In the genomic region with DNA sequence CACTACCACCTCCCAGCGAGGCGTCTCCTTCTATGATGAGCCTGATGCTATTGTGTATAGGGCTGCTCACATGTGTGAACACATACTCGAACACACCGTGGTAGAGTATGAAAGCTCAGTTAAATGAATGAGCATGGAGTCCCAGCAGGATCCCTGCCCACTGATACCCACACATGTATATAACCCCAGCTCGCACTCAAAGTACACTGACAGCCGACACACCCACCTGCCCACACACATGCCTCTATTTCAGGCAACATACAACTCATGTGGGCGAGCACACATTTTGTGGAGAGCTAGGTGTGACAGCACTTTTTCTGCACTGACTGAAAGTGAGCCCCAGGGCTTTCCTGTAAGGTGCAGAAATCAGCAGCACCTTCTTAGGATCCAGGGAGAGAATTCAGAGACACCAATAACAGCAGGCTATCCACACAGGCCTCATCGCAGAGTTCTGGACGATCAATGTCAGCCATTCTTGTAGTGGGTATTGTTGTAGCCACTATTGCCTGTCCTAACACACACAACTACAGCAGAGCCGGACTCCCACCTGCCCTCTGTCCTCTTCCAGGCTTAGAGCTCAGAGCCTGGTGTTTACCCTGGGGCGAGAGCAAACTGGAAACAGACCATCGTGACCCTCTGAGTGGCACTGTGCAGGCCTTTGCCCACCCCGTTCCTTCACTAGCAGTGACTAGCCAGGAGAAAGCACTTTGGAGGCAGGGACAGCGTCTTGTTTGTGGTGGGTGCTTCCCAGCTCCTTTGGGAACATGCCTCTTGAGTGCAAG, we compare ENCODE assay signal across 16 mouse cellular contexts. TPM values are rescaled to one million over a fixed set of nuclear protein-coding genes. Genes with fewer than 3 reads are reported as not detected.
DNase-seq lines count a peak whose midpoint lies in the region; ATAC-seq lines count a peak whose summit lies in the region.
"Had no signal": no experiment of that assay in that cellular context is flagged by ENCODE, and none has a peak within 500 bp of the region (broad histone marks: within the 10 kb centered on the region; RNA-seq: fewer than 3 reads in every experiment).

No protein-coding gene starts in this region.

- H3K36me3 ChIP-seq in kidney, embryonic 16.5 days (ENCODE audit: insufficient read depth, low read length): no peaks in the 10 kb centered on the region
- H3K36me3 ChIP-seq in liver, embryonic 13.5 days: no peaks in the 10 kb centered on the region

- no peaks in the 10 kb centered on the region for H3K9me3 ChIP-seq in kidney, embryonic 16.5 days (ENCODE audit: low read length)
- no peaks in the 10 kb centered on the region for H3K9me3 ChIP-seq in liver, embryonic 13.5 days (replicated peaks)
- H3K9me3 ChIP-seq: megakaryocyte, embryonic 14.5 days had no signal

- no peaks in the 10 kb centered on the region for H3K27me3 ChIP-seq in kidney, embryonic 16.5 days (ENCODE audit: insufficient read depth, low read length)
- peaks cover 10% of the 10 kb centered on the region for H3K27me3 ChIP-seq in liver, embryonic 13.5 days

- H3K27ac ChIP-seq in kidney, embryonic 16.5 days (ENCODE audit: low read length): no peak overlapping the region
- peak overlapping the region; percentile 21; the same call in 1 of the 2 replicates for H3K27ac ChIP-seq in liver, embryonic 13.5 days
- H3K27ac ChIP-seq: heart, adult 2 months had no signal

- H3K4me1 ChIP-seq in kidney, embryonic 16.5 days (ENCODE audit: insufficient read depth, low read length): peaks cover 13% of the 10 kb centered on the region
- no peaks in the 10 kb centered on the region for H3K4me1 ChIP-seq in liver, embryonic 13.5 days (replicated peaks)

- H3K4me2 ChIP-seq in kidney, embryonic 16.5 days (replicated peaks; ENCODE audit: low read depth, low read length): no peak overlapping the region
- H3K4me2 ChIP-seq in liver, embryonic 13.5 days: no peak overlapping the region
- H3K4me2 ChIP-seq: lung, embryonic 14.5 days had no signal

- H3K9ac ChIP-seq in kidney, embryonic 16.5 days (replicated peaks; ENCODE audit: low read length): 0 out of 2 replicates have a peak overlapping the region, but pooled peaks have one; percentile 25
- no peak overlapping the region for H3K9ac ChIP-seq in liver, embryonic 13.5 days
- H3K9ac ChIP-seq: lung, embryonic 14.5 days had no signal

- no peak for ATAC-seq in kidney, embryonic 16.5 days (ENCODE audit: low FRiP score, low TSS enrichment)
- ATAC-seq in liver, embryonic 13.5 days (ENCODE audit: low read depth): 0 out of 2 replicates have a peak, but pooled peaks have one; percentile 40
- ATAC-seq: activated CD4-positive, CD25-positive, alpha-beta regulatory T cell, adult 4 months had no signal

- no peak overlapping the region for H3K4me3 ChIP-seq in kidney, embryonic 16.5 days (ENCODE audit: low read length)
- H3K4me3 ChIP-seq in liver, embryonic 13.5 days (replicated peaks): no peak overlapping the region
- H3K4me3 ChIP-seq: heart, adult 2 months; megakaryocyte, embryonic 14.5 days had no signal

- WGBS in kidney, embryonic 16.5 days: 78% methylated on average over 14 of the region's 14 CpGs
- 67% methylated on average over 14 of the region's 14 CpGs for WGBS in liver, embryonic 13.5 days (ENCODE audit: insufficient replicate concordance)

- DNase-seq in kidney, adult 8-10 months: no peak
- peak; percentile 74 to 81 for DNase-seq in right cerebral cortex, adult 2 months (ENCODE audit: low spot score in 2 of 2)
- no peak for DNase-seq in right cerebral cortex, postnatal 4 days
- no peak for DNase-seq in liver, embryonic 13.5 days
- no peak for DNase-seq in thymus, postnatal 0 days (ENCODE audit: low spot score)
- no peak for DNase-seq in B cell, adult 2 months
- DNase-seq: cerebellum, adult 11-12 months; heart, adult 2 months; heart, postnatal 10 days; kidney, postnatal 10 days; lung, embryonic 14.5 days; thymus, adult 18-20 months had no signal

RNA-seq across cellular contexts. Expression of gene Tldc2, which starts 0.9 kb away (rescaled TPM):
- polyA plus RNA-seq in kidney, embryonic 16.5 days (2015; fragmentation: Nextera tagmentation; extraction: Ambion mirVana): 0.53 and 0.71 TPM in 2 replicates
- not detected in 2 replicates for polyA plus RNA-seq in liver, embryonic 13.5 days (2015; fragmentation: Nextera tagmentation; extraction: Ambion mirVana)
- not detected in 2 replicates for polyA plus RNA-seq in thymus, postnatal 0 days (2015; fragmentation: Nextera tagmentation; extraction: Ambion mirVana)
- polyA plus RNA-seq: activated CD4-positive, CD25-positive, alpha-beta regulatory T cell, adult 4 months; heart, adult 2 months; lung, embryonic 14.5 days; neural tube, embryonic 14.5 days had no signal

RNA-seq across cellular contexts. Expression of gene Soga1, which starts 8.7 kb away (rescaled TPM):
- polyA plus RNA-seq in kidney, embryonic 16.5 days (2015; fragmentation: Nextera tagmentation; extraction: Ambion mirVana): 2.5 and 3.6 TPM in 2 replicates
- polyA plus RNA-seq in liver, embryonic 13.5 days (2015; fragmentation: Nextera tagmentation; extraction: Ambion mirVana): 1.7 and 1.8 TPM in 2 replicates
- polyA plus RNA-seq in thymus, postnatal 0 days (2015; fragmentation: Nextera tagmentation; extraction: Ambion mirVana): 0.57 TPM in 2 replicates

RNA-seq across cellular contexts. Expression of gene Samhd1, which starts 47.3 kb away (rescaled TPM):
- 25.9 and 27.1 TPM in 2 replicates for polyA plus RNA-seq in kidney, embryonic 16.5 days (2015; fragmentation: Nextera tagmentation; extraction: Ambion mirVana)
- 19.4 and 21.5 TPM in 2 replicates for polyA plus RNA-seq in liver, embryonic 13.5 days (2015; fragmentation: Nextera tagmentation; extraction: Ambion mirVana)
- 23.5 and 25.5 TPM in 2 replicates for polyA plus RNA-seq in thymus, postnatal 0 days (2015; fragmentation: Nextera tagmentation; extraction: Ambion mirVana)

Comparison
In these comparisons a context has a peak if more than half of its experiments do, and no peak if none do; other contexts are left out.
1. DNase-seq: peak in right cerebral cortex, adult 2 months (2 of 2); none in kidney, adult 8-10 months (0 of 2), right cerebral cortex, postnatal 4 days (single experiment), liver, embryonic 13.5 days (single experiment), thymus, postnatal 0 days (single experiment) and B cell, adult 2 months (0 of 2).